Mouse (Mus musculus): ENCODE results near the gene Cd2bp2.

Cd2bp2 gene

GRCm38 (mm10) chr7:127217901-127218642 is 22.2 kb upstream of the Cd2bp2 start:
- no peak for DNase-seq (ENCODE audit: low read depth)

DNA sequence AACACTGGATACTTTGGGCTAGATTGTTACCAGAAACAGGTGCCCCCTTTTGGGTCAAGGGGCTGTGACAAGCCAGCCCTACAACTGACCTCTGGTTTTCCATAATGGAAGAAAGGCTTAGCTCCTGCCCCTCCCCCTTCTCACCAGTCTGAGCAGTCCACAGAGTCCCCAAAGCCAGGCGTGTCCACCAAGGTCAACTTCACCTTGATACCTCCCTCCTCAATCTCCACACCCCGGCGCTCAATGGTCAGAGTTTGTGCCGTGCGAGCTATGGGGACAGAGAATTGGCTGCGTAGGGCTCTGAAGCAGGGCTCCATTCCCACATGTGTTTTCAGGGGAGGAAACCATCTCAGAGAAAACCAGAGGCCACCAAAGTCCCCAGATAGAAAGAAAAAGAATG is 21.6 kb upstream of the Cd2bp2 start:
- DNase-seq (ENCODE audit: low read depth): no peak

DNA sequence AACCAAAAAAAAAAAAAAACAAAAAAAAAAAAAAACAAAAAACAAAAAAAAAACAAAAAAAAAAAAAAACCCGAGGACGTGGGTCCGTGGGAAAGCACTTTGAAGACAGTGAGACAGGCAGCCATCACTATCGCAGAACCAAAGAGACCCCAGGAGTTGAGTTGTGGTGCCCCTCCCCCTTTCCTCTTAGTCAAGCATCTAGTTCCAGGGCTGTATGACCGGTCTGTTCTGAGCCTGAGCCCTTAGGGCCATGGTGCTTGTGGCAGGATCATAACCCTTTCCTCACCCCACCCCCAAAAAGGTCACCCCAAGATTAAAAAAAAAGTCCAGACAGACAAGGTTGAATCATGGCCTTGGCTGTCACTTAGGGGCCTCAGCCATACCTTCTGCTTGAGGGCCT is 20.5 kb upstream of the Cd2bp2 start:
- DNase-seq (ENCODE audit: low read depth): no peak

- peak; percentile 67 for DNase-seq (ENCODE audit: low read depth)
Observed at GRCm38 (mm10) chr7:127214981-127215871, 19.4 kb upstream of the Cd2bp2 start.

DNA sequence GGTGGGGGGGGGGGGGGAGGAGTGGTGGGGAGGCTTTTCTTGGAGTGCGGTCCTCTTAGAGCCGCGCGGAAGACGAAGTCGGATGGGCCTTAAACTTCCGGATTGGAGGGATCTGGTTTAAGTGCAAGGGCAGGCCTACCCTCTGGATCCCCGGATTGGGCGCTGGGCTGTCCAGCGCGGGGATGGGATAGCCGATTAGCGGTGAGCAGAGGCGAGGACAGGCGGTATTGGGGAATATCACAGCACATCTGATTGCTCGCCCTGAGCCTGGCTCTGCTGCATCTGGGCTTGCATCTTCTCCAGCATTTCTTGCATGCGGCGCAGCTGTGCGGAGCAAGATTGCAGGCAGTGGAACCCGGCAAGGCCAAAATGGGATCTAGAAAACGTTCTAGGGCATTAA is 18.7 kb upstream of the Cd2bp2 start:
- DNase-seq (ENCODE audit: low read depth): no peak

- no peak for DNase-seq (ENCODE audit: low read depth)
Observed at GRCm38 (mm10) chr7:127213930-127214329, 18.1 kb upstream of the Cd2bp2 start.

DNA sequence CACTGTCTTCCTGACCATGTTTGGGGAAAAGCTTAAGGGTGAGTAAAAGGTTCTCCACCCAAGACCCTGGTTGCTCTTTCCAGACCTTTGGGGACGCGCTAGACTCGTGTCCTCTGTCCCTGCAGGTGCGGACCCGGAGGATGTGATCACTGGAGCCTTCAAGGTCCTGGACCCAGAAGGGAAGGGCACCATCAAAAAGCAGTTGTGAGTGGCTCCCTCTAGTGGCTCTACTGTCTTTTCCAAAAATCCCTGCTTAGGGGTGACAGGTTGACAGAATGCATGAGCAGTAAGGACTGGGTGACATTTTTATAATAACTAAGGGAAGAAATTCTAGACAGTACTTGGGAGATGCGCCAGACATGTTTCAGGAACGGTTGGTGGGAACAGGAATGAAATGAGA is 17.6 kb upstream of the Cd2bp2 start:
- DNase-seq (ENCODE audit: low read depth): peak; percentile 52

GRCm38 (mm10) chr7:127212432-127213250 is 16.8 kb upstream of the Cd2bp2 start:
- DNase-seq (ENCODE audit: low read depth): no peak

DNA sequence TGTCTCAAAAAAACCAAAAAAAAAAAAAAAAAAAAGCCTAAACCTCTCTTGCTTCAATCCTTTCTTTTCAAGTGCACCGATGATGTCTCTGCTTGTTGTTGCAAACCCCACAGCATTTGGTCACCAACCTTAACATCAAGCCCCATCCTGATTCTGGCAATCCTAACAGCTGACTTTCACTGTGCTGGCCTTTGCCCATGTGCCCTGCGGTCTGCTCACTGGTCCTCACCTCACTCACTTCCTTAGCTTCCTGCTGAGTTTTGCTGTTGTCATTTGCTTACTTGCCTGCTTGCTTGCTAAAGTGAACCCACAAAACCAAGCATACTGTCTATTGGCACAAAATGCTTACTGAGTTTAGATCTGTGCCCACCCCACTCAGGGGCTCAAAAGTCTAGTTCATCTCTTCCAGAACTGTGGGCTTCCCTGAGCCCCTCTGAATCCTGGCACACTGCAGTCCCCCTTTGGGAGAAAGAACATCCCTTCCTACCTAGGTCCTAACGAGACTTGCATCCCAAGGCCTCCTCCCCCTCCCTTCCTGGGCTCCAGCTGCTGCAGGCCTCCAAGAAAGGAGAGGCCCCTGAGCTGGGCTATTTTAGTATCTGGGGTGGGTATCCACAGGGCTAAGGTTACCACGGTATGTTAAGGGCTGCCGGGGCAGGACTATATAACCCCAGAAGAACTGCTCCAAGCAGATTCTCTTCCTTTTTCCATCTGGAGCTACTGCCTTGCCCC is 15.3 kb upstream of the Cd2bp2 start:
- DNase-seq (ENCODE audit: low read depth): no peak

- no peak for DNase-seq (ENCODE audit: low read depth)
Observed at GRCm38 (mm10) chr7:127210266-127210665, 14.4 kb upstream of the Cd2bp2 start.

DNA sequence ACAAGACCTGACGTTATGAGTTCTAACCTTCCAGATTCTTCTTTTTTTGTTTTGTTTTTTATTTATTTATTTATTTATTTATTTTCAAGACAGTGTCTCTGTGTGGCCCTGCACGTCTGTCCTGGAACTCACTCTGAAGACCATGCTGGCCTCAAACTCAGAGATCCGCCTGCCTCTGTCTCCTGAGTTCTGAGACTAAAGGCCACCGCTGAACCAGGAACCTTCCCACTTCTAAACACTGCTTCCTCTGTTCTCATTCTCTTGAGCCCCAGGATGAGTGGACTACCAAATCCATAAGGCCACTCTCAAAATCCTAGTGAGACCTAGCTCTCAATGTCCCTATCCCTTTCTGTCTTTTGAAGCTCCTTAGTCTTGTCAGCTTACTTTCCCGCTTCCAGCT is 14.0 kb upstream of the Cd2bp2 start:
- no peak for DNase-seq (ENCODE audit: low read depth)

DNA sequence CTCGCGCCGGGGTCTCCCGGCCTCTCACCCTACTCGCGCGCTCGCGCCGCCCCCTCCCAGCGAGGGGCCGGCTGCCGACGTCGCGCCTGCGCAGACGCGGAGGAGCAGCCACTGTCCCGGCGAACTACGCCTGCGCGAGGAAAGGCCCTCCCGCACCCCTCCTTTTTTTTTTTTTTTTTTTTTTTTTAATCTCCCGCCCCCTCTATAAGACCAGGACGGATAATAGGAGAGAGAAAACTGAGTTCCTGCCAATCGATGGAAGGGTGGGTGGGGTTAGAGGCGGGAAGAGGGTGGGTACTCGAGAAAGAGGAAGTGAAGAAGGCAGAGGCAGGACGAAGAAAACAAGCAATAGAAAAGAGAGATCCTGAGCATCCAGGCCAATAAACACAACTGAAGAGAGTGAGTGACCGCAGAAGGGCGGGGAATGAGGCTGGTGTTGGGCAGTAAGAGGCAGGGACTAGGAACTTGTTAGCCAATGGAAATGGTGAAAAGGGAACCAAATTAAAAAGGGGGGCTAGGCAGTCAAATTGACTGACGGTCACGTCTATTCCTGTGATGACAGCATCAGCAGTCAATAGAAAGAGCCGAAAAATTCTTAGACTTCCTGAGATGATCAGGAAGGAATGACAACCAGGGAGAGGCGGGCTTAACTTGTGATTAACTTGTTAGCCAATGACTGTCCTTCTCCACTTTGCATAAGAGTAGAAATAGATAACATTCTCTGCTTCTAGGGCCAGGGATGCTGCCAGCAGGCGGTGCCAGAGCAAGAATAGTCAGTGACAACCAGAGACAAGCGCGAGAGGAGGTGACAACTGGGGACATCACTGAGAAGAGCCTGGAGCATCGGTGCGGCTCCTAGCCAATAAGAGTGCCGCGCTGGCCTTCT is 12.9 kb upstream of the Cd2bp2 start, which contains the start of gene Mylpf:
Gene Mylpf, plus strand, starts transcription at position 338 of the 886 bp plus-strand sequence.
- peak; percentile 95 for DNase-seq (ENCODE audit: low read depth)

DNA sequence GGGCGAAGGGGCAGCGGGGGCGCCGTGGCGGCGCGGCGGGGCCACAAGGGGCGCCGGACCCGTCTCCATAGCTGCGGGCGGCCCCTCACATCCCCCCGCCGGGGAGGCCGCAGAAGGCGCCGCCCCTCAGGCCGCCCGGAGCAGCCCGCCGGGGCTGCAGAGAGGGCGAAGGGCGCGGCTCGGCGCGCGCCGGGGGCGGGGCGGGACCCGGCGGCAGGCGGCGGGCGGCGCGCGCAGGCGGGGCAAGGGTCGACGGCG is 12.4 kb upstream of the Cd2bp2 start, which contains the start of gene Tbc1d10b:
Gene Tbc1d10b, minus strand, starts transcription at position 174 of the 258 bp plus-strand sequence.
- DNase-seq (ENCODE audit: low read depth): no peak

GRCm38 (mm10) chr7:127207374-127208294 is 11.8 kb upstream of the Cd2bp2 start:
- DNase-seq (ENCODE audit: low read depth): peak; percentile 9

DNA sequence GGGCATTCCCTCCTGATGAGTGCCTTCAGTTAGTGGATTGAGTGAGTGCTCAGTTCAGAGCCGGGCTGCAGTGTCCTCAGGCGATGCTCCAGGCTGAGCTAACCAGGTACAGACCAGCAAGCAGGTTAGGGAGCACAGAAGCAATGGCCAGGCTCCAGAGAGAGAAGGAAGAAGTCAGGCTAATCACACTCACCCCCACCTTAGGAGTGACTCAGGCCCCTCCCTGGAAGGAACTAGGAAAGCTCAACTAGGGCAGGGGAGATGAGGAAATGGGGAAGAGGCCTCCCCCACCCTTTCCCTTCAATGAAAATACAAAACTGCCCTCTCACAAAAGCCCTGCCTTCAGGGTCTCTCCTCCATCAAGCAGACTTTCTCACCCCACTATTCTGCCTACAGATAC is 10.8 kb upstream of the Cd2bp2 start:
- DNase-seq (ENCODE audit: low read depth): peak; percentile 11

DNA sequence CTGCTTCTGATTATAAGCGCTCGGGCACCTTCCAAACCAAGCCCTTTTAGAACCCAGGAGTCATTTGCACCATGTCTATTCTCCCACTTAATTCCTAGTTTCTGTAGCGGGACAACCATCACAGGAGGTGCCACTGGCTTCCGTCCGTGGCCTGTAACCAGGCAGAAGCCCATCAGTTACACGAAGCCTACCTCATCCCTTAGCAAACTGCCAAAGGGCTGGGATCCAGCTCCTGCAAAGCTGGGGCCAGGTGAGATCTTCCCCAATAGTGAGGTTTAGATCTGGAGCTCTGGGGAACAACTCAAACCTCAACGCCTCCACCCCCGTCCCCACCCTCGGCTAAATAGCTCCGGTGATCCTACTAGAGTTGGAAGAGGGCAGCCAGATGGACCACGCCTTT is 634 bp upstream of the Cd2bp2 start:
- DNase-seq (ENCODE audit: low read depth): no peak

GRCm38 (mm10) chr7:127194633-127195029 is 1.2 kb downstream of the Cd2bp2 start:
- DNase-seq (ENCODE audit: low read depth): no peak

- DNase-seq (ENCODE audit: low read depth): no peak
Observed at GRCm38 (mm10) chr7:127194011-127194632, 1.7 kb downstream of the Cd2bp2 start.

- DNase-seq (ENCODE audit: low read depth): no peak
Observed at GRCm38 (mm10) chr7:127192989-127193388, 2.9 kb downstream of the Cd2bp2 start.

Data from NIH3T3 (cell line).